19 mouse cellular contexts compared by ENCODE assay signal in genomic region chr19:47929043-47929442, GRCm38 (mm10). TPM values are rescaled to one million over a fixed set of nuclear protein-coding genes. Genes with fewer than 3 reads are reported as not detected.
A peak's percentile ranks its signal among the peaks of the same experiment; 100 is the strongest.
DNase-seq lines count a peak whose midpoint lies in the region; ATAC-seq and TF ChIP-seq lines count a peak whose summit lies in the region.
"Had no signal": no experiment of that assay in that cellular context is flagged by ENCODE, and none has a peak within 500 bp of the region (broad histone marks: within the 10 kb centered on the region; RNA-seq: fewer than 3 reads in every experiment).

No protein-coding gene starts in this region.

- H3K27me3 ChIP-seq in kidney, postnatal 0 days (ENCODE audit: insufficient read depth, low read length): no peaks in the 10 kb centered on the region
- no peaks in the 10 kb centered on the region for H3K27me3 ChIP-seq in kidney, embryonic 14.5 days (ENCODE audit: control insufficient read depth, insufficient read depth, low read length)
- H3K27me3 ChIP-seq in embryonic facial prominence, embryonic 14.5 days (replicated peaks; ENCODE audit: control insufficient read depth, insufficient read depth, low read length): no peaks in the 10 kb centered on the region
- H3K27me3 ChIP-seq in lung, embryonic 16.5 days (ENCODE audit: control insufficient read depth, insufficient read depth, low read depth, low read length): no peaks in the 10 kb centered on the region
- no peaks in the 10 kb centered on the region for H3K27me3 ChIP-seq in stomach, postnatal 0 days (ENCODE audit: control insufficient read depth, insufficient read depth, low read length)
- H3K27me3 ChIP-seq: stomach, embryonic 15.5 days had no signal

- H3K36me3 ChIP-seq in kidney, postnatal 0 days (ENCODE audit: insufficient read depth, low read length): no peaks in the 10 kb centered on the region
- H3K36me3 ChIP-seq in kidney, embryonic 14.5 days (ENCODE audit: control insufficient read depth, insufficient read depth, low read length): no peaks in the 10 kb centered on the region
- H3K36me3 ChIP-seq in embryonic facial prominence, embryonic 14.5 days (ENCODE audit: control insufficient read depth, insufficient read depth, low read length): no peaks in the 10 kb centered on the region
- H3K36me3 ChIP-seq in lung, embryonic 16.5 days (ENCODE audit: control insufficient read depth, insufficient read depth, low read length): no peaks in the 10 kb centered on the region
- no peaks in the 10 kb centered on the region for H3K36me3 ChIP-seq in stomach, postnatal 0 days (ENCODE audit: control insufficient read depth, insufficient read depth, low read length)
- H3K36me3 ChIP-seq: stomach, embryonic 15.5 days had no signal

- peak; percentile 37 for TF ChIP-seq EP300 in stomach, postnatal 0 days (optimal IDR thresholded peaks at IDR 0.05)

- no peak for ATAC-seq in kidney, postnatal 0 days (replicated peaks; ENCODE audit: low FRiP score, low read depth)
- ATAC-seq in kidney, embryonic 14.5 days (ENCODE audit: low FRiP score, low TSS enrichment): no peak
- ATAC-seq in embryonic facial prominence, embryonic 14.5 days (ENCODE audit: low read depth): peak; percentile 59
- peak; percentile 82 for ATAC-seq in lung, embryonic 16.5 days (ENCODE audit: low read depth)
- ATAC-seq in stomach, postnatal 0 days (ENCODE audit: low FRiP score, low TSS enrichment): no peak
- ATAC-seq: forebrain, embryonic 14.5 days had no signal

- 51% methylated on average over 4 of the region's 4 CpGs for WGBS in kidney, postnatal 0 days
- 58% methylated on average over 4 of the region's 4 CpGs for WGBS in kidney, embryonic 14.5 days
- 55% methylated on average over 4 of the region's 4 CpGs for WGBS in embryonic facial prominence, embryonic 14.5 days
- WGBS in lung, embryonic 16.5 days: 46% methylated on average over 4 of the region's 4 CpGs
- WGBS in stomach, postnatal 0 days: 47% methylated on average over 4 of the region's 4 CpGs

- H3K27ac ChIP-seq in kidney, postnatal 0 days: no peak overlapping the region
- no peak overlapping the region for H3K27ac ChIP-seq in kidney, embryonic 14.5 days (ENCODE audit: low read depth, low read length)
- no peak overlapping the region for H3K27ac ChIP-seq in embryonic facial prominence, embryonic 14.5 days (replicated peaks; ENCODE audit: low read depth, low read length)
- peak overlapping the region; percentile 75 for H3K27ac ChIP-seq in lung, embryonic 16.5 days (ENCODE audit: low read length)
- peak overlapping the region; percentile 13 for H3K27ac ChIP-seq in stomach, postnatal 0 days (replicated peaks)
- H3K27ac ChIP-seq: stomach, embryonic 15.5 days had no signal

- TF ChIP-seq CTCF in kidney, postnatal 0 days (IDR thresholded peaks at IDR 0.05; ENCODE audit: low read depth): no peak
- no peak for TF ChIP-seq CTCF in stomach, postnatal 0 days (IDR thresholded peaks at IDR 0.05; ENCODE audit: low read depth)

- no peak overlapping the region for H3K9ac ChIP-seq in kidney, postnatal 0 days (ENCODE audit: low read depth, low read length)
- H3K9ac ChIP-seq in kidney, embryonic 14.5 days (ENCODE audit: low read depth, low read length): no peak overlapping the region; the same call in 1 of the 2 replicates
- H3K9ac ChIP-seq in embryonic facial prominence, embryonic 14.5 days (ENCODE audit: low read depth, low read length): no peak overlapping the region
- no peak overlapping the region; the same call in 1 of the 2 replicates for H3K9ac ChIP-seq in lung, embryonic 16.5 days (ENCODE audit: low read length)
- H3K9ac ChIP-seq in stomach, postnatal 0 days (ENCODE audit: low read length): no peak overlapping the region
- H3K9ac ChIP-seq: stomach, embryonic 15.5 days had no signal

- H3K4me1 ChIP-seq in kidney, postnatal 0 days (replicated peaks; ENCODE audit: insufficient read depth, low read length): peaks cover 6% of the 10 kb centered on the region; the same call in 1 of the 2 replicates
- H3K4me1 ChIP-seq in kidney, embryonic 14.5 days (ENCODE audit: control insufficient read depth, insufficient read depth, low read length): peaks cover 7% of the 10 kb centered on the region; the same call in 1 of the 2 replicates
- H3K4me1 ChIP-seq in embryonic facial prominence, embryonic 14.5 days (ENCODE audit: control insufficient read depth, insufficient read depth, low read length): no peaks in the 10 kb centered on the region
- peaks cover 19% of the 10 kb centered on the region for H3K4me1 ChIP-seq in lung, embryonic 16.5 days (replicated peaks; ENCODE audit: control insufficient read depth, insufficient read depth, low read length)
- H3K4me1 ChIP-seq in stomach, postnatal 0 days (replicated peaks; ENCODE audit: control insufficient read depth, insufficient read depth): no peaks in the 10 kb centered on the region
- H3K4me1 ChIP-seq: stomach, embryonic 15.5 days had no signal

- H3K4me2 ChIP-seq in kidney, postnatal 0 days (ENCODE audit: low read length): no peak overlapping the region
- no peak overlapping the region for H3K4me2 ChIP-seq in kidney, embryonic 14.5 days (replicated peaks; ENCODE audit: low read depth, low read length)
- no peak overlapping the region for H3K4me2 ChIP-seq in embryonic facial prominence, embryonic 14.5 days (ENCODE audit: low read depth, low read length)
- H3K4me2 ChIP-seq in lung, embryonic 16.5 days (ENCODE audit: low read depth, low read length): no peak overlapping the region
- no peak overlapping the region for H3K4me2 ChIP-seq in stomach, postnatal 0 days (replicated peaks; ENCODE audit: low read depth)
- H3K4me2 ChIP-seq: stomach, embryonic 15.5 days had no signal

- DNase-seq in kidney, postnatal 0 days (ENCODE audit: low spot score): peak; percentile 22
- DNase-seq in embryonic facial prominence, embryonic 14.5 days (ENCODE audit: low spot score): peak; percentile 72
- DNase-seq in stomach, postnatal 0 days (ENCODE audit: low spot score): no peak
- no peak for DNase-seq in embryo, embryonic 9.5 days (ENCODE audit: extremely low spot score)
- no peak for DNase-seq in layer of hippocampus, adult 18-20 months (ENCODE audit: low spot score in 2 of 2)
- DNase-seq: adrenal gland, postnatal 25 days; B cell, adult 2 months; cerebellum, adult 9-10 months; kidney, postnatal 10 days had no signal

- no peak overlapping the region for H3K4me3 ChIP-seq in kidney, postnatal 0 days (replicated peaks; ENCODE audit: low read depth, low read length)
- no peak overlapping the region for H3K4me3 ChIP-seq in kidney, embryonic 14.5 days (ENCODE audit: low read length)
- H3K4me3 ChIP-seq in embryonic facial prominence, embryonic 14.5 days (ENCODE audit: low read depth, low read length): no peak overlapping the region
- H3K4me3 ChIP-seq in lung, embryonic 16.5 days (ENCODE audit: low read length): no peak overlapping the region
- H3K4me3 ChIP-seq in stomach, postnatal 0 days (ENCODE audit: low read depth, low read length): no peak overlapping the region
- H3K4me3 ChIP-seq: stomach, embryonic 15.5 days had no signal

- H3K9me3 ChIP-seq in kidney, postnatal 0 days (replicated peaks; ENCODE audit: low read length): no peaks in the 10 kb centered on the region
- H3K9me3 ChIP-seq in kidney, embryonic 14.5 days (ENCODE audit: control insufficient read depth, low read length): no peaks in the 10 kb centered on the region
- no peaks in the 10 kb centered on the region for H3K9me3 ChIP-seq in embryonic facial prominence, embryonic 14.5 days (ENCODE audit: control insufficient read depth, low read length)
- H3K9me3 ChIP-seq in lung, embryonic 16.5 days (ENCODE audit: control insufficient read depth, low read length): no peaks in the 10 kb centered on the region; the same call in 1 of the 2 replicates
- H3K9me3 ChIP-seq in stomach, postnatal 0 days (ENCODE audit: control insufficient read depth, low read length): no peaks in the 10 kb centered on the region
- H3K9me3 ChIP-seq: stomach, embryonic 15.5 days had no signal

RNA-seq across cellular contexts. Expression of gene Cfap58, which starts 8.4 kb away (rescaled TPM):
- polyA plus RNA-seq in kidney, postnatal 0 days (2015; fragmentation: Nextera tagmentation; extraction: Ambion mirVana): 0.09 TPM in 1 of 2 replicates, not detected in the other
- 0.09 TPM in 1 of 2 replicates, not detected in the other for polyA plus RNA-seq in kidney, embryonic 14.5 days (2014; fragmentation: Nextera tagmentation; extraction: Ambion mirVana)
- polyA plus RNA-seq in embryonic facial prominence, embryonic 14.5 days (2014; fragmentation: Nextera tagmentation; extraction: Ambion mirVana): 0.38 and 0.58 TPM in 2 replicates
- 0.53 and 0.73 TPM in 2 replicates for polyA plus RNA-seq in lung, embryonic 16.5 days (2015; fragmentation: Nextera tagmentation; extraction: Ambion mirVana)
- polyA plus RNA-seq in stomach, postnatal 0 days (2015; fragmentation: Nextera tagmentation; extraction: Ambion mirVana): not detected in 2 replicates
- total RNA-seq in layer of hippocampus, adult 18-20 months (2021): under 1 TPM; 0.28 to 0.30 TPM
- total RNA-seq: adrenal gland, postnatal 25 days; gastrocnemius, adult 18-20 months; granulocyte monocyte progenitor cell, adult 5-6 weeks; hematopoietic stem cell, adult 5-6 weeks had no signal
- polyA plus RNA-seq: intestine, embryonic 14.5 days; liver, embryonic 16.5 days; spleen, adult 2 months; stomach, embryonic 15.5 days had no signal

RNA-seq across cellular contexts. Expression of gene Itprip, which starts 9.9 kb away (rescaled TPM):
- polyA plus RNA-seq in kidney, postnatal 0 days (2015; fragmentation: Nextera tagmentation; extraction: Ambion mirVana): 10.7 and 12.1 TPM in 2 replicates
- polyA plus RNA-seq in kidney, embryonic 14.5 days (2014; fragmentation: Nextera tagmentation; extraction: Ambion mirVana): 8.3 and 14.6 TPM in 2 replicates
- polyA plus RNA-seq in embryonic facial prominence, embryonic 14.5 days (2014; fragmentation: Nextera tagmentation; extraction: Ambion mirVana): 10.7 and 12.5 TPM in 2 replicates
- polyA plus RNA-seq in lung, embryonic 16.5 days (2015; fragmentation: Nextera tagmentation; extraction: Ambion mirVana): 16.2 and 16.9 TPM in 2 replicates
- polyA plus RNA-seq in stomach, postnatal 0 days (2015; fragmentation: Nextera tagmentation; extraction: Ambion mirVana): 7.9 and 9.0 TPM in 2 replicates
- 1 to 10 TPM in 1 of 2 experiments, under 1 TPM in 1; 0.86 to 1.2 TPM for total RNA-seq in layer of hippocampus, adult 18-20 months (2021)

RNA-seq across cellular contexts. Expression of gene Cfap43, which starts 10.0 kb away (rescaled TPM):
- polyA plus RNA-seq in kidney, postnatal 0 days (2015; fragmentation: Nextera tagmentation; extraction: Ambion mirVana): 0.06 and 0.16 TPM in 2 replicates
- polyA plus RNA-seq in kidney, embryonic 14.5 days (2014; fragmentation: Nextera tagmentation; extraction: Ambion mirVana): 0.03 and 0.14 TPM in 2 replicates
- polyA plus RNA-seq in embryonic facial prominence, embryonic 14.5 days (2014; fragmentation: Nextera tagmentation; extraction: Ambion mirVana): 0.28 and 0.75 TPM in 2 replicates
- 1.7 and 2.6 TPM in 2 replicates for polyA plus RNA-seq in lung, embryonic 16.5 days (2015; fragmentation: Nextera tagmentation; extraction: Ambion mirVana)
- polyA plus RNA-seq in stomach, postnatal 0 days (2015; fragmentation: Nextera tagmentation; extraction: Ambion mirVana): 0.51 and 1.1 TPM in 2 replicates
- under 1 TPM; 0.79 to 0.99 TPM for total RNA-seq in layer of hippocampus, adult 18-20 months (2021)
- total RNA-seq: adrenal gland, postnatal 25 days; gastrocnemius, adult 18-20 months had no signal
- polyA plus RNA-seq: liver, embryonic 16.5 days; spleen, adult 2 months had no signal

Comparison
In these comparisons a context has a peak if more than half of its experiments do, and no peak if none do; other contexts are left out.
1. ATAC-seq: peak in embryonic facial prominence, embryonic 14.5 days (single experiment) and lung, embryonic 16.5 days (single experiment); none in kidney, postnatal 0 days (single experiment), kidney, embryonic 14.5 days (single experiment) and stomach, postnatal 0 days (single experiment).
2. DNase-seq: peak in kidney, postnatal 0 days (single experiment) and embryonic facial prominence, embryonic 14.5 days (single experiment); none in stomach, postnatal 0 days (single experiment), embryo, embryonic 9.5 days (single experiment) and layer of hippocampus, adult 18-20 months (0 of 2).
3. H3K27ac ChIP-seq: peak in lung, embryonic 16.5 days (single experiment) and stomach, postnatal 0 days (single experiment); none in kidney, postnatal 0 days (single experiment), kidney, embryonic 14.5 days (single experiment) and embryonic facial prominence, embryonic 14.5 days (single experiment).